Mouse (Mus musculus): Measurements from ENCODE around the gene Txndc17. TPM values are rescaled to one million over a fixed set of nuclear protein-coding genes. Genes with fewer than 3 reads are reported as not detected.

Txndc17 gene
- polyA plus RNA-seq, 1 experiment from 2014 or later, result 175 TPM

GRCm38 (mm10) chr11:72245196-72245753, 37.9 kb downstream of the Txndc17 start:
- Histone ChIP-seq H3K36me3 (replicated peaks; ENCODE audit: control insufficient read depth, insufficient read depth, low read depth, low read length) (no peaks in the 10 kb centered on the region), H3K27me3 (ENCODE audit: control insufficient read depth, insufficient read depth, low read length) (no peaks in the 10 kb centered on the region; the same call in 1 of the 2 replicates), H3K4me1 (ENCODE audit: control insufficient read depth, insufficient read depth, low read length) (no peaks in the 10 kb centered on the region), H3K9ac (replicated peaks; ENCODE audit: low read length) (no peak overlapping the region), H3K9me3 (replicated peaks; ENCODE audit: control insufficient read depth, low read length) (no peaks in the 10 kb centered on the region), H3K27ac (replicated peaks; ENCODE audit: low read depth, low read length) (no peak overlapping the region), H3K4me3 (ENCODE audit: low read depth, low read length) (no peak overlapping the region), H3K4me2 (ENCODE audit: low read depth, low read length) (no peak overlapping the region)
- no peak for ATAC-seq (replicated peaks; ENCODE audit: insufficient number of reproducible peaks, low FRiP score, low TSS enrichment, low read depth)
- peak; percentile 61 for DNase-seq (ENCODE audit: low spot score)
- 51% methylated on average over 8 of the region's 8 CpGs for WGBS

- Histone ChIP-seq H3K27ac (replicated peaks; ENCODE audit: low read depth, low read length) (no peak overlapping the region), H3K4me2 (ENCODE audit: low read depth, low read length) (no peak overlapping the region), H3K9me3 (replicated peaks; ENCODE audit: control insufficient read depth, low read length) (no peaks in the 10 kb centered on the region), H3K9ac (replicated peaks; ENCODE audit: low read length) (no peak overlapping the region), H3K36me3 (replicated peaks; ENCODE audit: control insufficient read depth, insufficient read depth, low read depth, low read length) (no peaks in the 10 kb centered on the region), H3K4me1 (ENCODE audit: control insufficient read depth, insufficient read depth, low read length) (no peaks in the 10 kb centered on the region), H3K27me3 (ENCODE audit: control insufficient read depth, insufficient read depth, low read length) (no peaks in the 10 kb centered on the region), H3K4me3 (ENCODE audit: low read depth, low read length) (no peak overlapping the region)
- ATAC-seq (replicated peaks; ENCODE audit: insufficient number of reproducible peaks, low FRiP score, low TSS enrichment, low read depth), result no peak
- 92% methylated on average over 4 of the region's 4 CpGs for WGBS
- DNase-seq (ENCODE audit: low spot score), result no peak
These were observed 48.3 kb downstream of the Txndc17 start for GRCm38 (mm10) chr11:72255629-72256028.

- Histone ChIP-seq H3K36me3 (replicated peaks; ENCODE audit: control insufficient read depth, insufficient read depth, low read depth, low read length) (no peaks in the 10 kb centered on the region), H3K4me2 (ENCODE audit: low read depth, low read length) (no peak overlapping the region), H3K9ac (replicated peaks; ENCODE audit: low read length) (no peak overlapping the region), H3K27ac (replicated peaks; ENCODE audit: low read depth, low read length) (no peak overlapping the region), H3K4me3 (ENCODE audit: low read depth, low read length) (no peak overlapping the region), H3K27me3 (ENCODE audit: control insufficient read depth, insufficient read depth, low read length) (no peaks in the 10 kb centered on the region), H3K9me3 (replicated peaks; ENCODE audit: control insufficient read depth, low read length) (no peaks in the 10 kb centered on the region), H3K4me1 (ENCODE audit: control insufficient read depth, insufficient read depth, low read length) (no peaks in the 10 kb centered on the region)
- no peak for DNase-seq (ENCODE audit: low spot score)
- WGBS, result 67% methylated on average over 2 of the region's 2 CpGs
- no peak for ATAC-seq (replicated peaks; ENCODE audit: insufficient number of reproducible peaks, low FRiP score, low TSS enrichment, low read depth)
These were observed 49.1 kb downstream of the Txndc17 start for GRCm38 (mm10) chr11:72256441-72256840.

Other genes starting within 250 kb of the Txndc17 start
- gene Aipl1, start 170.0 kb upstream of the Txndc17 start, polyA plus RNA-seq (2014; fragmentation: Nextera tagmentation; extraction: Ambion mirVana), result 0.08 and 0.21 TPM in 2 replicates
- 182 and 186 TPM in 2 replicates for gene Pimreg, start 165.5 kb upstream of the Txndc17 start, polyA plus RNA-seq (2014; fragmentation: Nextera tagmentation; extraction: Ambion mirVana)
- gene Pitpnm3, start 71.8 kb upstream of the Txndc17 start, polyA plus RNA-seq (2014; fragmentation: Nextera tagmentation; extraction: Ambion mirVana), result 0.18 and 0.34 TPM in 2 replicates
- gene Gm43951, start 707 bp upstream of the Txndc17 start, polyA plus RNA-seq (2014; fragmentation: Nextera tagmentation; extraction: Ambion mirVana), result 0.10 TPM in 1 of 2 replicates, not detected in the other
- gene 4933427D14Rik, start 88 bp upstream of the Txndc17 start, polyA plus RNA-seq (2014; fragmentation: Nextera tagmentation; extraction: Ambion mirVana), result 11.0 and 14.9 TPM in 2 replicates
- 52.4 and 55.5 TPM in 2 replicates for gene Med31, start 8.0 kb downstream of the Txndc17 start, polyA plus RNA-seq (2014; fragmentation: Nextera tagmentation; extraction: Ambion mirVana)
- gene Slc13a5, start 59.7 kb downstream of the Txndc17 start, polyA plus RNA-seq (2014; fragmentation: Nextera tagmentation; extraction: Ambion mirVana), result 0.25 TPM in 1 of 2 replicates, not detected in the other
- 1.2 TPM in 2 replicates for gene Xaf1, start 94.1 kb downstream of the Txndc17 start, polyA plus RNA-seq (2014; fragmentation: Nextera tagmentation; extraction: Ambion mirVana)
- not detected in 2 replicates for gene Fbxo39, start 106.9 kb downstream of the Txndc17 start, polyA plus RNA-seq (2014; fragmentation: Nextera tagmentation; extraction: Ambion mirVana)
- 6.3 and 6.4 TPM in 2 replicates for gene Tekt1, start 154.9 kb downstream of the Txndc17 start, polyA plus RNA-seq (2014; fragmentation: Nextera tagmentation; extraction: Ambion mirVana)
- 8.0 TPM in 2 replicates for gene Smtnl2, start 204.2 kb downstream of the Txndc17 start, polyA plus RNA-seq (2014; fragmentation: Nextera tagmentation; extraction: Ambion mirVana)
- gene Ggt6, start 228.0 kb downstream of the Txndc17 start, polyA plus RNA-seq (2014; fragmentation: Nextera tagmentation; extraction: Ambion mirVana), result not detected in 2 replicates
- gene Mybbp1a, start 233.8 kb downstream of the Txndc17 start, polyA plus RNA-seq (2014; fragmentation: Nextera tagmentation; extraction: Ambion mirVana), result 171 and 191 TPM in 2 replicates

Data from embryonic facial prominence, embryonic 11.5 days (tissue).